Mouse (Mus musculus) heart, adult 18-20 months (tissue): ENCODE data around the gene Isl1. TPM values are rescaled to one million over a fixed set of nuclear protein-coding genes. Genes with fewer than 3 reads are reported as not detected.

ENCODE experiments used
- DNase-seq, 2 experiments: peaks; one replicate each; pipeline ENCODE4 v3.0.0; 2021 to 2022; ENCODE audit warnings: mixed read lengths in 1 of 2
- long read RNA-seq, 2 experiments: library from polyadenylated mRNA; stranded (forward); transcript quantifications; one replicate each; pipeline ENCODE4 v2.0.0; 2021
- total RNA-seq, 2 experiments: library from RNA; stranded (reverse); gene quantifications; 2 replicates each; pipeline ENCODE4 v1.2.3; 2021

The Isl1 gene
- under 1 TPM in 1 of 2 experiments, not detected in 1; 0.69 TPM for total RNA-seq
- long read RNA-seq, experiment 1: 0 reads
- long read RNA-seq, experiment 2: 0 reads

DNA sequence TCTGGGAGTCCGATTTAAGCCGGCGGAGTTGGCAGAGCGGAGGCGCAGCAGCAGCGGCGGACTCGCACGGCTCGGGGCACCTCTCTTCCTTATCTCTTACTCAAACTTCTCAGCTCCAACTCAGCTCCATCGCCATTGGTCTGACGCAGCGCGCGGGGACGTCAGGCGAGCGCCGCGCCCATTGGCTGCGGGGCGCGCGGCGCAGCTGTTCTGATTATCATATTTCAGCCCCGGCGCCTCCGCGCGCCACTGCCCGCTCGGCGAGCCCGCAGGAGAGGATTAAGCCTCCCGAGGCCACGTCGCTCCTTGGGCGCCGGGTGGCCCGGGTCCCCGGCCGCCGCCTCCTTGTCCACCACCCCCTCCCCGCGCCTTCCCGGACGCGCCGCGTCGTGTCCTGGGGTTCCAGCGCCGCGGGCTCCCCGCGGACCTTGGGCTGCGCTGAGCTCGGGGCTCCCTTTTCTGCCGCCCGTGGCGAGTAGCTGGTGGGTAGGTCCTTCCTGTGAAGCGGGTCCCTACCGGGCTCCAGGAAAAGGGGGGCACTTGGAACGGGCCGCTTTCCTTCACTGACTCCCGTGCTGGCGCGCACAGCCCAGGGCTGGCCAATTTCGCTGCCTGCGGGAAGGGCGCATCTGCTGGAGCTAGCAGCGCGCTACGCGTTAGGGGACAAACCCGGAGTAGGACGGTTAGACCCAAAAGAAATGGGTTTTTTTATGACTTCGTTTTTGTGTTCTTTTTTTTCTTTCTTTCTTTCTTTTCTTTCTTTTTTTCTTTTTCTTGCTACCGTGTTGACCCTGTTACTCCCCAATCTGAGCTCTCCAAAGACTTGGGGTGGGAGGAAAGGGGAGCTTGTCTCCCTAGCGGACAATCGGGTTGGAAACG lies at the start of gene Isl1:
Gene Isl1 (minus strand): TSS at position 106 of the 879 bp plus-strand sequence.
- peak; percentile 39 to 43 for DNase-seq

DNA sequence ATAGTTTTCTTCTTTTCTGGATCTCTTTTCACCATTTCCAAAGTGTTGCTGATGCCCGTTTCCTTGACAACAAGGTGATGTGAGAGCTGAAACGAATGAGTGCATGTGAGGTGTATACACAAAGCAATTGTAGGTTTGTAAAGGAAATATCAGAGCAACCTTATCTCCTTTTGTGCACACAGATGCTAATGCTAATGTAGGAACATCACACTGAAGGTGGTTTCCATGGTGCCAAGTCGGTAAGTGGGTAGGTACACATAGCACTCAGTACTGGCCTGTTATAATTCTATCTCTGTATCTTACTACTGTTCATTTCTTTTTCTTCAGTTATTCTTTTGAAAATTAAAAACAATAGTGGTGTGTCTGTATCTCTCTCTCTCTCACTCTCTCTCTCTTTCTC lies 26.3 kb upstream of the Isl1 start:
- no peak for DNase-seq

DNA sequence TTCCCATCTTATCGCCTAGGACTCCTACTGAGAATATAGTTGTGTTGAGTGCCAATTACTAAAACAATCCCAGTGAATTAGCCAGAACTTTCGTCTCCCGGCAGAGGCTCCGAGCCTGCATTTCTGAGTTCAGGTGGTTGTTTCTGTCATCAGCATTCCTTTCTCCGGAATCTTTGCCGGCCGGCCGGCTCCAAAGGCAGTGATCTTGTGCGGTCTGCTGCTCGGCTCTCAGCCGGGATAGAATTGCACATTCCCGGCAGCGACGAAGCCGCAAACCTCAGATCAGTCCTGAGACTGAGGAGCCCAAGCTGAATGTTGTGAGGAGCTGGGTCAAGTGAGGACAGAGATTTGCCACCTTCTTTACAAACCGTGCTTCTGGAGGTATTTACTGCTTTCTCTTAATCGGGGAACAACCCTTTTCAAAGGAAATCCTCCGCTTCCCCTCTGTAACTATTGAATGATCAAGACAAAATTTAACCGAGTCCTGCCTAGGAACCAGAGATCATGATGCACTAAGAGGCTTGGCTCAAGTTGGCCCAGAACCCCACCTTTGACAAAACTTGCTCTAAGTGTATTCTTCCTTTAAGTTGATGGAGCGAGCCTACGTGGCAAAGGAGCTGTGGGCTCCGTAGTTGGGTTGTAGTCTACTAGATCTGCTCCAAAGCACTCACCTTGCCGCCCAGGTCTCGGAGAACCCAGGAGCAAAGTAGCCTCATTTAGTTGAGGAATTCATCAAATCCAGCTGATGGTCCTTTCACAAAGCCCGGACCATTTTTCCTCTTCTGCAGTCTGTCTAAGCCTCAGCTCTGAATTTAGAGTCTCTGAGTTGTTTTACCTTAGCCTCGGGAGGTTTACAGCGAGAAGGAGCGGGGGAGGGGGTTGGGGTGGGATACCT lies 4.4 kb upstream of the Isl1 start:
- no peak for DNase-seq

- no peak for DNase-seq
Measured at GRCm38 (mm10) chr13:116311871-116312720, 2.6 kb upstream of the Isl1 start.

- DNase-seq: no peak
Measured at GRCm38 (mm10) chr13:116311011-116311410, 1.5 kb upstream of the Isl1 start.

GRCm38 (mm10) chr13:116310463-116310765 lies 925 bp upstream of the Isl1 start:
- no peak for DNase-seq

- no peak for DNase-seq
Measured at GRCm38 (mm10) chr13:116308933-116309583, 431 bp downstream of the Isl1 start.

- no peak for DNase-seq
Measured at GRCm38 (mm10) chr13:116308121-116308932, 1.2 kb downstream of the Isl1 start.

DNA sequence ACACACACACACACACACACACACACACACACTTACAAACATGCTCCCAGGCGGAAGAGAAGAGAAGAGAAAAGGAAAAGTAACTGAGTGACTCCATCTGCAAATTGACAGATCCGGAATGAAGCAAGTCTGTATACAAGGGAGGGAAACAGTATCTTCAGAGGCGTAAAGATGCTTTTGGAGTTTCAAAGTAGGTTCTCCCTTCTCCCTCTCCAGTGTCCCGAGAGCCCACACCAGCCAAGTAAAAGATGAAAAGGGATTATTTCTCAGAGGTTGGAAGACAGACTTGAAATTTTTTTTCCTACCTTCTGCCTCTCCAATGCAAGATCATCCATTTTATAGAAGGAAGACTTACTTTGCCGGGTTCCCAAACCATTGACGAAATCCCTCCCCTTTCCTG lies 2.9 kb downstream of the Isl1 start:
- no peak for DNase-seq

DNA sequence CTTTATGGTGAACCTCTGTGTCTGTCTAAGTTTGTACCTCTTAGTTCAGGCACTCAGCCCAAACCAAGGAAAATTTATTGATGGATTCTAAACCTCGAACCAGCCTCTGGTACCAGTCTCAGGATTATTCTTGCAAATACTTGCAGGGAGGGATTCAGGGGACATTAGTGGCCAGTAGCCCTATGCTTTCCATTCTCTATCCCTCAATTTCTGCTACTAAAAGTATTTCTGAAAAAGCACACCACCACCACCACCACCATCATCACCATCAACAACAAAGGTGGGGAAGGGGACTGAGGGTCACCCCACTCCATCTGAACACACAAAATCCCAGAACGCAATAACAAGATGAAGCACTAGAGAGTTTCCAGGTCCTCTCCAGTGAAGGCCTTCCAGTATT lies 3.8 kb downstream of the Isl1 start:
- DNase-seq: no peak

- no peak for DNase-seq
Measured at GRCm38 (mm10) chr13:116304713-116305470, 4.6 kb downstream of the Isl1 start.

GRCm38 (mm10) chr13:116303766-116304165 lies 5.7 kb downstream of the Isl1 start:
- DNase-seq: no peak

DNA sequence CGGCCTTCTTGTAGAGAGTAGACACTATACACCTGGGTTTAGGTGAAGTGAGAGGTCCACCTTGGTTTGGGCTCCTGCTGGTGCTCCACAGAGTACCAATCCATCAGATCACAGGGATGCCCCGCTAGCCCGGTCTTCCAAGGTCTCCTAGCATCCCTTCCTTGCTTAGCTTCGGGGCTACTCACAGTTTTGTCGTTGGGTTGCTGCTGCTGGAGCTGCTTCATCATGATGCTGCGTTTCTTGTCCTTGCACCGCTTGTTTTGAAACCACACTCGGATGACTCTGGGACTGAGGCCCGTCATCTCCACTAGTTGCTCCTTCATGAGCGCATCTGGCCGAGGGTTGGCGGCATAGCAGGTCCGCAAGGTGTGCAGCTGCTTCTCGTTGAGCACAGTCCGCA lies 6.6 kb downstream of the Isl1 start:
- DNase-seq: no peak

- DNase-seq: no peak
Measured at GRCm38 (mm10) chr13:116301706-116302105, 7.8 kb downstream of the Isl1 start.

DNA sequence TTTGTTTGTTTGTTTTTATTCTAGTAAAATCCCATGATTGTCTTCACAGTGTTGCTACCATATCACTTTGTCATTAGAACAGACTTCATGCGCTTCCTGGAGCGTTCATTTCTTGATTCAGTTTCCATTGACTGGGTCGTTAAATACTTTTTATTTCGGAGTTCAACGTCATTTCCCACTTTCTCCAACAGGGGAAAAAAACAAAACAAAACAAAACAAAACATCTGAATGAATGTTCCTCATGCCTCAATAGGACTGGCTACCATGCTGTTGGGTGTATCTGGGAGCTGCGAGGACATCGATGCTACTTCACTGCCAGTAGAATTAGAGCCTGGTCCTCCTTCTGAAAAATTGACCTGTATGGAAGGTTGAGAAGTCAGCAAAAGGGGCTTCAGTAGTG lies 10.2 kb downstream of the Isl1 start:
- DNase-seq: no peak

GRCm38 (mm10) chr13:116298641-116299170 lies 10.8 kb downstream of the Isl1 start:
- DNase-seq: no peak

GRCm38 (mm10) chr13:116298001-116298400 lies 11.5 kb downstream of the Isl1 start:
- DNase-seq: no peak

GRCm38 (mm10) chr13:116297048-116297811 lies 12.3 kb downstream of the Isl1 start:
- DNase-seq: no peak

GRCm38 (mm10) chr13:116295401-116295800 lies 14.1 kb downstream of the Isl1 start:
- no peak for DNase-seq
